Mouse (Mus musculus): ENCODE results near the gene Ppp1r21. TPM values are rescaled to one million over a fixed set of nuclear protein-coding genes. Genes with fewer than 3 reads are reported as not detected.

Gene Ppp1r21
- polyA plus RNA-seq, 1 experiment from 2014 or later: 33.1 TPM

DNA sequence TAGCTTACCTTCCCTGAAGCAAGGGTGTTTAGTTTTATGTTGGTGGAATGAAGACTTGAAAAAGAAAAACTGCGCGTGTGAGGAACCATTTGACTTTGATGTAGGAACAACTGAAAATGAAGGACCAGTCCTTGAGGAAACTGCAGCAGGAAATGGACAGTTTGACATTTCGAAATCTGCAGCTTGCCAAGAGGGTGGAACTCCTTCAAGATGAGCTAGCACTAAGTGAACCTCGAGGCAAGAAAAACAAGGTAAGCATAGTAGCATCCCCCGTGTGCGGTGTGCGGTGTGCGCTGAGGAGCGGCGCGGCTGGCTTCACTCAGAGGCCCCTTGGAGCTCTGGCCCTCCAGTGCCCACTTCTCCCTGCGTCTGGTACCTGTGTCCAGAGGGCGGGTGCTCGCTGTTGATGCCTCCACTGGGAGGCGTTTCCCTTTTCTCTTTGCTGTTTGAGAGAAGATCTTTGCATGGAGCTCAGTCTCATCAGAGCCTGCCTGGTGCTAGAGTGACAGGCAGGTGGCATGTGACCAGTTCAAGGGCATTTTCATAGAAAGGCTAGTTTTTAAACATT is 15.4 kb downstream of the Ppp1r21 start:
- WGBS: 85% methylated on average over 15 of the region's 15 CpGs
- Histone ChIP-seq H3K4me3 (ENCODE audit: low read length) (no peak overlapping the region), H3K4me1 (ENCODE audit: insufficient read depth, low read length) (peaks cover 5% of the 10 kb centered on the region; the same call in 1 of the 2 replicates), H3K9ac (replicated peaks; ENCODE audit: low read length) (no peak overlapping the region), H3K4me2 (replicated peaks; ENCODE audit: low read depth, low read length) (no peak overlapping the region), H3K36me3 (ENCODE audit: insufficient read depth, low read length) (peaks cover 27% of the 10 kb centered on the region), H3K9me3 (ENCODE audit: low read length) (no peaks in the 10 kb centered on the region), H3K27me3 (ENCODE audit: insufficient read depth, low read length) (no peaks in the 10 kb centered on the region), H3K27ac (ENCODE audit: low read length) (no peak overlapping the region)
- no peak for ATAC-seq (ENCODE audit: low FRiP score, low TSS enrichment)

DNA sequence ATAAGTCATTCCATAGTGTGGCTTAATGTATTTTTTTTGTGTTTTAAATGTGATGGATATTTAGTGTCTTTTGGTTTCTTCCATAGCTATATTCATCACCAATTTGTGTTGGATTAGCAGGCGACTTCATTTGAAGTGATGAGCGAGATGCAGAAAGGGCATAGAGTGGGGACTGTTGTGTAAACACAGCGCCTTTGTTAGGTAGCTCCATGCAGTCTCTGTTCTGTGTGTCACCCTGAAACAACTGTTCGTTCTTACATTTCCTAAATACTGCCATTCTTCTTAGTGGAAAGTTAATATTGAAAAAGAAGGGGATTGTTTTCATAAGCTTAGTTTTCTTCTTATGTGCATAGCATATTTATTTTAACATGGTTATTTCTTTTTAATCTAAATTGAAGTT is 16.8 kb downstream of the Ppp1r21 start:
- H3K36me3 ChIP-seq (ENCODE audit: insufficient read depth, low read length): peaks cover 30% of the 10 kb centered on the region
- WGBS: 94% methylated on average over 4 of the region's 4 CpGs

DNA sequence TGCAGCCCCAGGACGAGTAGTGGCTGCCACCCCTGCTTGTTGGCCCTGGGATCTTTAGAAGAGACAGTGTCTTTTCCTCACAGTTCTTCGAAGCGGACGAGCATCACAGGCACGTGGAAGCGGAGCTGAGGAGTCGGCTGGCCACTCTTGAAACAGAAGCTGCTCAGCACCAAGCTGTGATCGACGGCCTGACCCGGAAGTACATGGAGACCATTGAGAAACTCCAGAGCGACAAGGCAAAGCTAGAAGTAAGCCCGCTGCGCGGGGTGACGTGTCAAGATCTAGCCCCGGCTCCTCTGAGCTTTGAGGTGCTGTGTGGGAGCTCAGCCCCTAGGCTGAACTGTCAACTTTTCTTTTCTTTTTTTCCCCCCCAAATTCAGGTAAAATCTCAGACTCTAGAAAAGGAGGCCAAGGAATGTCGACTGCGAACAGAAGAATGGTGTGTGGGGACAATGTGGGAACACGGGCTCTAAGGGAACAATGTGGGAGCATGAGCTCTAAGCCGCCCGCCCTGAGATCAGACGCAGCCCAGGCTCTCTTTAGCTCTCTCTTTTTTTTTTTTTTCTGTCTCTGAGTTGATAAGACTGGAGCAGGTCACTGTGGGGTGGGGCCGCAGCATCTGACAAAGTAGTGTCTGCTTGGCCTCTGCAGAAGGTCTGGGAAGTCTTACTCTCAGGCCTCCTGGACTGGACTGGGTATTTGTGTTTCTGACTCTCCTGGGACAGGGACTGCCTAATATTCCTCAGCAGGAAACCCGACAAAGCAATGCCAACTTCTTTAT is 19.7 kb downstream of the Ppp1r21 start:
- H3K4me2 ChIP-seq (replicated peaks; ENCODE audit: low read depth, low read length): no peak overlapping the region
- peaks cover 9% of the 10 kb centered on the region for H3K4me1 ChIP-seq (ENCODE audit: insufficient read depth, low read length)
- H3K9ac ChIP-seq (replicated peaks; ENCODE audit: low read length): no peak overlapping the region
- no peak overlapping the region for H3K27ac ChIP-seq (ENCODE audit: low read length)
- WGBS: 89% methylated on average over 24 of the region's 24 CpGs
- no peak for ATAC-seq (ENCODE audit: low FRiP score, low TSS enrichment)
- no peak overlapping the region for H3K4me3 ChIP-seq (ENCODE audit: low read length)
- H3K9me3 ChIP-seq (ENCODE audit: low read length): no peaks in the 10 kb centered on the region
- peaks cover 31% of the 10 kb centered on the region for H3K36me3 ChIP-seq (ENCODE audit: insufficient read depth, low read length)
- no peaks in the 10 kb centered on the region for H3K27me3 ChIP-seq (ENCODE audit: insufficient read depth, low read length)

More for the DNA sequence above, 16.8 kb downstream of the Ppp1r21 start:
- Histone ChIP-seq H3K27me3 (ENCODE audit: insufficient read depth, low read length) (no peaks in the 10 kb centered on the region), H3K4me3 (ENCODE audit: low read length) (no peak overlapping the region), H3K4me2 (replicated peaks; ENCODE audit: low read depth, low read length) (no peak overlapping the region), H3K9me3 (ENCODE audit: low read length) (no peaks in the 10 kb centered on the region), H3K4me1 (ENCODE audit: insufficient read depth, low read length) (peaks cover 5% of the 10 kb centered on the region; the same call in 1 of the 2 replicates), H3K9ac (replicated peaks; ENCODE audit: low read length) (no peak overlapping the region), H3K27ac (ENCODE audit: low read length) (no peak overlapping the region)
- ATAC-seq (ENCODE audit: low FRiP score, low TSS enrichment): no peak

DNA sequence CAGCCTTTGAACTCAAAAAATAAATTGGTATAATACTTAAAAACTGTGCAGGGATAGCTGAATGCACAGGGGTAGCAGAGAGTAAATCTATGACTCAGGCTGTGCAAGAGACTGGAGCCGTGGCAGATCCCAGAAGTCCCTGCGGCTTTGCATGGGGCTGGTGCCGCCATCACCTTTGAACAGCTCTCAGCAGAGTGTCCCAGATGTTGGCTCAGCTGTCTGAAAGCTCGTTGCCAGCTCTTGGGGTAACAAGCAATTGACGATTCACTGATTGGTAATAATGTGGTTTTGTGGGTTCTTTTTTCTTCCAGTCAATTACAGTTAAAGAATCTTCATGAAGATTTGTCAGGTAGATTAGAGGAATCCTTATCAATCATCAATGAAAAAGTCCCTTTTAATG is 20.4 kb downstream of the Ppp1r21 start:
- Histone ChIP-seq H3K9ac (replicated peaks; ENCODE audit: low read length) (no peak overlapping the region), H3K4me1 (ENCODE audit: insufficient read depth, low read length) (peaks cover 9% of the 10 kb centered on the region), H3K27me3 (ENCODE audit: insufficient read depth, low read length) (no peaks in the 10 kb centered on the region), H3K27ac (ENCODE audit: low read length) (no peak overlapping the region), H3K4me3 (ENCODE audit: low read length) (no peak overlapping the region), H3K36me3 (ENCODE audit: insufficient read depth, low read length) (peaks cover 35% of the 10 kb centered on the region), H3K9me3 (ENCODE audit: low read length) (no peaks in the 10 kb centered on the region), H3K4me2 (replicated peaks; ENCODE audit: low read depth, low read length) (no peak overlapping the region)
- 69% methylated on average over 5 of the region's 5 CpGs for WGBS
- ATAC-seq (ENCODE audit: low FRiP score, low TSS enrichment): no peak

DNA sequence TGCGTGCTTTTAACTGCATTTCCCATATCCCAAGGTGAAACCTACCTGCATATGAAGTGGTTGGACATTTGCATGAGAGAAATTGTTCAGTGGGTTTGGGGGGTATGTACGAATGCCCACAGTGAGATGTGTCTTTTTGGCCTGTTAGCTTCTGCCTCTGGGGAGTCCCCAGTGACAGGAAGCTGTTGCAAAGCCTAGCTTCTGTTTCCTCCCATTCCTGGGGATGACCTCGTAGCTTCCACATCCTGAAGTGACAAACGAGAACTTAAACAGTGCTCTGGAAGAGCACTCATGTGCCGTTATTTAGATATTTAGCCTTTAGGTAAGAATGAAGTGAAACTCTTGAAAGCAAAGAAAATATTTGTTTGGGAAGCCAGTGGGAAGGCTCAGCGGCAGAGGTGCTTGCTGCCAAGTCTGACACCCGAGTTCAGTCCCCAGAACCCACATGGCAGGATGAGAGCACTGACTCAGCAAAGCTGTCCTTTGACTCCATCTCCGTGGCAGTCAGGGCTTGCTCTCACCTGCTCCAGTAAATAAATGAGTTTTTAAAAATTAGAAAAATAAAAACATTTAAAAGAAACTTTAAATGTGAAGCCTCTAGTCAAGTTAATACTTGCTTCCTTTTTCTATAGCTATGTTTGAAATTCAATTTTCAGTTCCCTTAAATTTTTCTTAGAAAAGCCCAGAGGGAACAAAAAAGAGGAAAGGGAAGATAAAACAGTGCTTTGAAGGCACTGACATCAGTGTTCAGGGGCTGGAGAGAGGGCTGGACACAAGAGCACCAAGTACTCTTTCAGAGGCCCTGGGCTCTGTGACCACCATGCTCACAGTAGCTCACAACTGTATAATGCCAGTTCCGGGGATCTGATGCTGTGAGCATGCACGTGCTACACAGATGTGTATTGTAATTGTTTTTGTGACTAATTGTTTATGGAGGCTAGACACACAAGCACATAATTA is 21.3 kb downstream of the Ppp1r21 start:
- Histone ChIP-seq H3K4me3 (ENCODE audit: low read length) (no peak overlapping the region), H3K9ac (replicated peaks; ENCODE audit: low read length) (no peak overlapping the region), H3K9me3 (ENCODE audit: low read length) (no peaks in the 10 kb centered on the region), H3K4me1 (ENCODE audit: insufficient read depth, low read length) (peaks cover 9% of the 10 kb centered on the region), H3K4me2 (replicated peaks; ENCODE audit: low read depth, low read length) (no peak overlapping the region), H3K27ac (ENCODE audit: low read length) (no peak overlapping the region), H3K36me3 (ENCODE audit: insufficient read depth, low read length) (peaks cover 32% of the 10 kb centered on the region), H3K27me3 (ENCODE audit: insufficient read depth, low read length) (no peaks in the 10 kb centered on the region)
- no peak for ATAC-seq (ENCODE audit: low FRiP score, low TSS enrichment)
- 55% methylated on average over 10 of the region's 10 CpGs for WGBS

DNA sequence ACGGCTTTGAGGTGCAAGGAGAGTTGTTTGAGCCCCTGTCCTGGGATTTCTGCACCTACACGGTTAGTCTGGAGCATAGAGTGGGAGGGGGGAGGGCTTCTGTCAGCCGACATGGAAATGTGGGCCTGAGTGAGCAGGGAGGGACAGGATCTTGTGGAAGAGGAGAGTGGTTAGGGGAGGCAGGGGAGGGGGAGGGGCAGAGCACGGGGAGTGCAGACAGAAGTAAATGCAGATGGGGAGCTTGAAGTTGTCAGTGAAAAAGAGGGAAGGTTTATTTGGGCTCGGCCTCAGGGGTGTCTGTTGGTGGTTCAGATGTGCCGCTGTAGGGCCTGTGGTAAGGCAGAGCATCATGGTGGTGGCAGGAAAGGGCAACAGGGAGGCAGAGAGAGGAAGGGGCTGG is 22.6 kb downstream of the Ppp1r21 start:
- Histone ChIP-seq H3K9me3 (ENCODE audit: low read length) (no peaks in the 10 kb centered on the region), H3K36me3 (ENCODE audit: insufficient read depth, low read length) (peaks cover 36% of the 10 kb centered on the region), H3K4me3 (ENCODE audit: low read length) (no peak overlapping the region), H3K4me2 (replicated peaks; ENCODE audit: low read depth, low read length) (no peak overlapping the region), H3K27ac (ENCODE audit: low read length) (peak overlapping the region; percentile 9; the same call in 1 of the 2 replicates), H3K27me3 (ENCODE audit: insufficient read depth, low read length) (no peaks in the 10 kb centered on the region), H3K9ac (replicated peaks; ENCODE audit: low read length) (no peak overlapping the region), H3K4me1 (ENCODE audit: insufficient read depth, low read length) (peaks cover 9% of the 10 kb centered on the region)
- ATAC-seq (ENCODE audit: low FRiP score, low TSS enrichment): peak; percentile 32; the same call in 1 of the 2 replicates
- WGBS: 29% methylated on average over 6 of the region's 6 CpGs

DNA sequence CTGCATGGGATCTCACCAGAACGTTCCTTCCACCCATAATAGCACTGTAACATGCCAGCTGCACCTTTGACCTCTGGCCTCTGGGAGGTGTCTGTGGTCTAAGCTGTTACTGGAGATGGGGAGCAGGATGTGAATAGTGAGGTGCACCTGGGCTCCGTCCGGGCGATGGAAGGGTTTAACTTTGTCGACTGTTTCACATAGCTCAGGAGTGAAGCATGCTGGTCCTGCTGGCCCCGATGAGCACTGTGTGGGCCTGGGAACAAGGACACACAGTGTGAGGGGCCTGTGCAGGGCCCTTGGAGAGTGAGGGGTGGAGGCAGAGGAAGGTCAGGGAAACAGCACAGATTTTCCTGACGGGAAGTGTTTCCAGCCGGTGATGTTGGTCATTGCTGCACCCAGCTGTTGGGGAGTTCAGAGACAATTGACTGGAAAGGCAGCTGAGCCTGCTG is 23.1 kb downstream of the Ppp1r21 start:
- H3K4me2 ChIP-seq (replicated peaks; ENCODE audit: low read depth, low read length): no peak overlapping the region
- no peak overlapping the region for H3K9ac ChIP-seq (replicated peaks; ENCODE audit: low read length)
- no peaks in the 10 kb centered on the region for H3K9me3 ChIP-seq (ENCODE audit: low read length)
- peaks cover 33% of the 10 kb centered on the region for H3K36me3 ChIP-seq (ENCODE audit: insufficient read depth, low read length)
- no peaks in the 10 kb centered on the region for H3K27me3 ChIP-seq (ENCODE audit: insufficient read depth, low read length)
- 47% methylated on average over 8 of the region's 8 CpGs for WGBS
- ATAC-seq (ENCODE audit: low FRiP score, low TSS enrichment): peak; percentile 66
- H3K27ac ChIP-seq (ENCODE audit: low read length): peak overlapping the region; percentile 32; the same call in 1 of the 2 replicates
- no peak overlapping the region for H3K4me3 ChIP-seq (ENCODE audit: low read length)
- H3K4me1 ChIP-seq (ENCODE audit: insufficient read depth, low read length): peaks cover 9% of the 10 kb centered on the region

DNA sequence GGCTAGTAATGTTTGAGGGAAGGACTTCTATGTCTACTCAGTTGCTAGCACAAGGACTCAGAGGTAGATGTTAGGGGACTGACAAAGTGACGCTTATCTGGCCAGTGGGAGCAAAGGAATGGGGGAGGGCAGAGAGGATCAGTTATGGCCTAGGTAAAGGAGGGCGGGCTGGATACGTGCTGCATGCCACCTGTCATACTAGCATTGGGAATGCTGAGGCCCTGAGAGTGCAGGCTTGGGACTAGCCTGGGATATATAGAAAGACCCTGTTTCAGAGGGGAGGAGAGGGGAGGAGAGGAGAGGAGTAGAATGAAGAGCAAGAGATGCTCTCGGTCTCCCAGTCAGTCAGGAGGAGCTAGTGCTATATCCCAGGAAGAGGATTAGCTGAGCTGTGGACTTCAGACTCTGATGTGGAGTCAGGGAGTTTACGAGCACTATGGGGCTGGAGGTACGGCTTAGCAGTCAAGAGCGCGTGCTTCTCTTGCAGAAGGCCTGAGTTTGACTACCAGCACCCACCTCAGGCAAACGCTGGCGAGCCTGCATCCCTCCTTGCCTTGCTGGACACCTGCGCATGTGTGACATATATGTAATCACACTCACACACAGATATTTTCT is 23.7 kb downstream of the Ppp1r21 start:
- H3K9me3 ChIP-seq (ENCODE audit: low read length): no peaks in the 10 kb centered on the region
- no peak for ATAC-seq (ENCODE audit: low FRiP score, low TSS enrichment)
- H3K4me2 ChIP-seq (replicated peaks; ENCODE audit: low read depth, low read length): no peak overlapping the region
- no peaks in the 10 kb centered on the region for H3K27me3 ChIP-seq (ENCODE audit: insufficient read depth, low read length)
- no peak overlapping the region for H3K4me3 ChIP-seq (ENCODE audit: low read length)
- no peak overlapping the region for H3K27ac ChIP-seq (ENCODE audit: low read length)
- no peak overlapping the region for H3K9ac ChIP-seq (replicated peaks; ENCODE audit: low read length)
- H3K4me1 ChIP-seq (ENCODE audit: insufficient read depth, low read length): peaks cover 9% of the 10 kb centered on the region
- H3K36me3 ChIP-seq (ENCODE audit: insufficient read depth, low read length): peaks cover 33% of the 10 kb centered on the region
- 92% methylated on average over 11 of the region's 11 CpGs for WGBS

DNA sequence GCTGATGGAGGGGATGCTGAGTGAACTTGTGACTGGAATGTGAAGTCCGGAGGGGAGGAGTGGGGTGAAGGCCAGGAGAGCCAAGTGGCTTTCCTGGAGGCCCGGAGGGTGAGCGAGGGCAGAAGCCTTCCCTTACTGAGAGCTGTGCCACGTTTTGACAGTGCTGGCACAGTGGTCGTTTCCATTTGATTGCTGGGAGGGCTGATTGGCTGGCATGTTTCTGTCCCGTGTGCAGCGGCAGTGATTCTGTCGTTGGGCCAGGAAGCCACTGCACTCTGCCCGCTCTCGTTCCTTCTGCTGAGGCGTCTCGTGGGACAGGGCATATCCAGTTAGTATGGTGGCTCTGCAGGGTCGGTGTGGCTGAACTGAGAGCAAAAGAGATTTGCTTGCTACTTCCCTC is 26.3 kb downstream of the Ppp1r21 start:
- Histone ChIP-seq H3K36me3 (ENCODE audit: insufficient read depth, low read length) (peaks cover 22% of the 10 kb centered on the region), H3K4me1 (ENCODE audit: insufficient read depth, low read length) (peaks cover 9% of the 10 kb centered on the region), H3K27me3 (ENCODE audit: insufficient read depth, low read length) (no peaks in the 10 kb centered on the region), H3K9me3 (ENCODE audit: low read length) (no peaks in the 10 kb centered on the region), H3K4me2 (replicated peaks; ENCODE audit: low read depth, low read length) (no peak overlapping the region), H3K9ac (replicated peaks; ENCODE audit: low read length) (no peak overlapping the region), H3K27ac (ENCODE audit: low read length) (no peak overlapping the region), H3K4me3 (ENCODE audit: low read length) (no peak overlapping the region)
- 77% methylated on average over 13 of the region's 13 CpGs for WGBS
- no peak for ATAC-seq (ENCODE audit: low FRiP score, low TSS enrichment)

Measured in kidney, embryonic 16.5 days (tissue).